Mouse (Mus musculus) heart, adult 2 months (tissue): ENCODE results near the gene Hdac4.

ENCODE experiments used
- CTCF ChIP-seq: fragments of 200-600 bp; IDR thresholded peaks from 2 replicates; pipeline ENCODE4 v1.8.1; 2022; ENCODE audit warnings: antibody characterized with exemption, mild to moderate bottlenecking, moderate library complexity
- EP300 ChIP-seq: fragments of 200-500 bp; IDR thresholded peaks from 2 replicates; pipeline ENCODE4 v1.6.1; 2011; ENCODE audit warnings: low read depth, low read length, control low read depth; ENCODE audit not compliant: insufficient read depth

DNA sequence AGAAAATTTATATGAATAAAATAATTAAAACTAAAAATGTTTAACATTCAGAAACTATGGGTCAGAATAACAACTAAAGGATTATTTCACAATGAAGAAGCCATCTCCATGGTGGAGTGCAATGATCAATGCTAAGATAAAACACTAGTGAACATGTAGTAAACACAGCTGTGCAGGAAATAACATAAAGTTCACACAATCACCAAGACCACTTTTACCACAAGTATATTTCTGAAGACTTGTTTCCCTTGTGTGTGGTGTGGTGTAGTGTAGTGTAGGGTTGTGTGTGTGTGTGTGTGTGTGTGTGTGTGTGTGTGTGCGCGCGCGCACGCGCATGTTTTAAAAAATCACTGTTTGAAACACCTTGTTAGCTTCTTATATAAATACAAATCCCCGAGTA is 126.0 kb downstream of the Hdac4 start:
- TF ChIP-seq EP300 (no peak), CTCF (no peak)
